Mouse (Mus musculus): Measurements from ENCODE around the gene Hsdl2.

Gene Hsdl2

DNA sequence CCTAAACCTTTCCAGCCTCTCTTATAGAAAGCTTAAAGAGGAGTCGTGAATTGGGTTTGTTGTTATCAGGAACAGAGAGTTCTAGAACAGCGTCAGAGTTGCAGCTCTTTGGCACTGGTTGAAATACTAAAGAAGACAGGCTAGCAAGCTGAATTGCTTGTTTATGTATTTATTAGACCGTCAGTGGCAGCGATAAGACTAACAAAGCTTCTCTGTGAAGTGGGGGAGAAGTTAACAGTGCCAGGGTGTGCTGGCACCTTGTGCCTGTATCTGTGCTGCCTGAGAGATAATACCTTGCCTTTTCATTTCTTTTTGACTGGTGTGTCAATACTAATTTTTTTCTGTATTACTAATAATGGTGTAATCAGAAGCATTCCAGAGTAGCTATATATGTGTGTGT, 46.9 kb downstream of the Hsdl2 start:
- DNase-seq, result no peak

DNA sequence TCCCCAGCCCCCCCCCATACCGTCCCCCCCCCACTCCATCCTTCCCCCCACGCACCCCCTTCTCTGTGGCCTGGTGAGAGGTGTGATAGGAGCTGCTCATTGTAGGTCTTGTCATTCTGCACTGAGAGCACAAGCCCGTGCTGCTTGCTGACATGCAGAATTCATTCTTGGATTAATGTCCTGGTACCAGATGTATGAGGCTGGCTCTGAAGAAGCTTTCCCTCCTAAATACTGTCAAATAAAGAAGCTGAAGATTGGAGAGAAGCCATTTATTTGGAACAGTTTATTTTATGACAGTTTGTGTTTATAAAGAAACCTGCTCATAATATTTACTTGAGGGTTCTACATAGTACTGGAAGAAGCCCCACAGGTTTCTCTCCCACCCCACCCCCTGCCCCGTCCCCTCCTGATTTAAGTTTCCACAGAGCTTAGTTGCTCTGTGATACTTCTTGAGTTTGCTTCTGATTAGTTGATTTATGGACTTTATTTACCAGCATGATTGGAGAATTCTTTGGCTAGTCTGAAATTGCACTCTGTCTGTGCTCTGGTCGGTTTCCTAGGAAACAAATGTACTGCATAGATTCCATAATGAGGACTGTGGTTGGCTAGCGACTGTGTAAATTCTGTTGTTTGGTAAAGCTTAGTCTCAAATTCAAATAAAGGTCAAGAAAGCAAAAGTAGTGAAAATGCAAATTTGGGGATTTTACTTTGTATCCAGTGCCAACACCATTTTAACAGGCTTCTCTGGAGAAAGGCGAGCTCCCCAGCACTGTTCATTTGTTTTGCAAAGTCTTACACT, 47.9 kb downstream of the Hsdl2 start:
- no peak for DNase-seq

DNA sequence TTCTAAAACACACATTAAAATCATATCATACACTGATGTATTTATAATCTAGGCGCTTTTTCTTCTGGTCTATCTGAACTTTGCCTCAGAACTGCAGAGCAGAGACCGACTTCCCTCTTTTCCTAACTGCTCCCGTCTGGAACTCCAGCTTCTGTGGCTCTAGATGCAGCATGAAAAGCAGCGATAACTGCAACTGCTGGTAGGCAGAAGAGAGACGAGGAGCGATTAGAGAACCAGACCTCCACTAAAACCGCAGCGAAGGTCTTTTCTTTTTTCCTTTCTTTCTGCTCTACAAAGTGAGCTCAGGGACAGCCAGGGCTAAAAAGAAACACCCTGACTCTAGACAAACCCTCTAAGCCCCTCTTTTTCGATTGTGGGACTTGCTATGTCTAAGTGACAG, 48.8 kb downstream of the Hsdl2 start:
- DNase-seq, result no peak

- no peak for DNase-seq
Measured at GRCm38 (mm10) chr4:59634532-59634931, 53.2 kb downstream of the Hsdl2 start.

DNA sequence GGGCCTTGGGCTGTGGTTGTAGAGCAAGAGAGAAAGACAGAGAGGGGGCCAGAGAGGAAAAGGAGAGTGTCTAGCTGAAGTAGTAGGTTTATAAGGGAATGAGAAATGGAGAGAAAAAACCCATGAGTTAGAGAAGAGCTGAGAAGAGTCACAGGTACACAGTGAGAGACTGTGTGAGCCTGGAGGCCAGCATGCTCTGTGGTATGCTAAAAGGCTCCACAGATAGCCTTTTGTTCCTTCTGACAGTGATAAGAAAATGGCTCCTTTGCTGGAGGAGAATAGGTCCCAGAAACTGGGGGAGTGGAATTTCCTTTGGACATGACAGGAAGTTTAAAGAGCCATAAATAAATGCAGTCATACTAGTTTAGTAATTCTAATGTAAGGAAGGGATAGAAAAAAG, 57.8 kb downstream of the Hsdl2 start:
- no peak for DNase-seq

GRCm38 (mm10) chr4:59640720-59641119, 59.4 kb downstream of the Hsdl2 start:
- no peak for DNase-seq

DNA sequence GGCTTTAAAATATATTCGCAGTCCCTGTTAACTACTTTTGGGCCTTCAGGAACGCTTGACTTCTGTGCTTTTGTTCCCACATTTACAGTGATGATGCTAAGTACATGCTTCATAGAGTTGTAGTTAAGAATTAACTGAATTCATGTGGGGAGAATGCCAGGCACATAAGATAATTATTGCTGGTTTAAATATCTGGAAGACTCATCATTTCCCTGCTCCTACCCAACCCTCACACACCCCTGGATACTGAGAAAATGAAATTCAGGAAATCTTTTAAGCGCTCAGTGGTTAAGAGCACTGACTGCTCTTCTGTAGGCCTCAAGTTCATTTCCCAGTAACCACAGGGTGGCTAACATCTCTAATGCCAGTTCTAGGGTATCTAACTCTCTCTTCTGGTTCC, 60.7 kb downstream of the Hsdl2 start:
- DNase-seq, result no peak

- DNase-seq, result no peak
Measured at GRCm38 (mm10) chr4:59642657-59643056, 61.3 kb downstream of the Hsdl2 start.

- DNase-seq, result no peak
Measured at GRCm38 (mm10) chr4:59644431-59644830, 63.1 kb downstream of the Hsdl2 start.

GRCm38 (mm10) chr4:59644992-59645391, 63.6 kb downstream of the Hsdl2 start:
- no peak for DNase-seq

DNA sequence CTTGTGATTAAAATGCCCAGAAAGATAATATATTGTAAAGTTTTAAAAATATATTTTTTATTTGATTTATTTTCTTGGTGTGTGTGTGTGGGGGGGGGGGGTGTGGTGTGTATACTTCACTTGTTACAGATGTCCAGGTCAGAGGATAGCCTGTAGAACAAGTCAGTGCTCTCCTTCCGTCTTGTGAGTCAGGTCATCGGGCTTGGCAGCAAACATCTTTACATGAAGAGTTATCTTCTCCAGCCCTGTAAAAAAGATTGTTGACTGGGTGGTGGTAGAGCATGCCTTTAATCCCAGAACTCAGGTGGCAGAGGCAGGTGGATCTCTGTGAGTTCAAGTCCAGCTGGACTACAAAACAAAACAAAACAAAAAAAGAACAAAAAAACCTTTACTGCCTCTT, 64.2 kb downstream of the Hsdl2 start:
- DNase-seq, result no peak

GRCm38 (mm10) chr4:59646020-59646696, 64.8 kb downstream of the Hsdl2 start:
- DNase-seq, result no peak

DNA sequence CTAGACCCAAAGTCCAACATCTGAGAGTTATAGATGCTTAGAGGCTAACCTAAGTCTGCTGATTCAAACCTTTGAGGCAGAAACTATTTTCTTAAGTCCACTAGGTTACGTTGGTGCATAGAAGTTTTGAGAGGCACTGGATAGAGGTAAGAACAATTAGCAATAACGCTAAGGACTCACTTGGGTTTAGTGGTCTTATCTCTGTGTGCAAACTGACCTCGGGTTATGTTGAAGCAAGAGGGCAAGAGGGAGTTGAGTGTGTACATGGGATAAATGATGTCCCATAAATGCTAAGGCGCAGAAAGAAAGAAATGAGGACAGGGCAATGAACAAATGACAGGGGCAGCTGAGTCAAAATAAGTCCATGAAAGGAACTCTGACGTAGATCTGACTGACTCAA, 67.8 kb downstream of the Hsdl2 start:
- DNase-seq, result no peak

GRCm38 (mm10) chr4:59652166-59652681, 70.9 kb downstream of the Hsdl2 start:
- no peak for DNase-seq

- DNase-seq, result no peak
Measured at GRCm38 (mm10) chr4:59656061-59656642, 74.8 kb downstream of the Hsdl2 start.

DNA sequence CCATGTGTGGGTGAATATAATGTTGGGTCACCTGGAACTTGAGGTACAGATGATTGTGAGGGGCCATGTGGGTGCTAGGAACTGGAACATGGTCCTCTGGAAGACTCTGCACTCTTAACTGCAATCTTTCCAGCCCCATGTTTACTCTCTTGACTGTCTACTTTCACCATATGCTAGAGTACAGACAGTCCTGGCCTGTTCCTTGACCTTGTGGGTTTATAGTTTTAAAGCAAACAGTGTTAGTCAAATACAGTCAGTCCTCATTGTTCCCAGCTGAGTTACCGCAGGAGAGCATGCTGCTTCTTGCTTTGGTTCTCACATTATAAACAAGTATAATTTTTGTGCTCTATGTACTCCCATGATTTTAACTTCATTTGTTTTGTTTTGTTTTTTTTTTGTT, 80.8 kb downstream of the Hsdl2 start:
- DNase-seq, result no peak

- DNase-seq, result no peak
Measured at GRCm38 (mm10) chr4:59663451-59663850, 82.1 kb downstream of the Hsdl2 start.

GRCm38 (mm10) chr4:59666550-59667317, 85.4 kb downstream of the Hsdl2 start:
- DNase-seq, result no peak

DNA sequence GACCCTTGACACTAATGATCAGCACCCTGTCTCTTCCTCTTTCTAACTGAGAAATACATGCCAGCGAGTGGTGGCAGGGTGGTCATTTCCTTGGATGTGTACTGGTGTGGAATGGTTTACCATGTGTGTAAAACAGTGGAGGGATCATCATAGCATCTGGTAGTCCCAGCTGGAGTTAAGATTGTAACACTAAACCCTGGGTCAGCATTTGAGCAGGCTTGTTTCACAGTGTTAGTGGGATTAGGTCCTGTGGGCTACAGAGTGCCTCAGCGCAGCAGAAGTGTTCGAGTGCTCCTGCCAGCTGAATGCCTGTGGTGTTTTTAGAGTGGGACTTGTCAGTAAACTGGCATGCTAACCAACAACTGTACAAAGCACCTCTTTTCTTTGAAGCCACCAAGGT, 86.7 kb downstream of the Hsdl2 start:
- DNase-seq, result no peak

All from kidney, postnatal 10 days (tissue).